Mouse (Mus musculus) Patski (cell line): Measurements from ENCODE around the gene Izumo1. TPM values are rescaled to one million over a fixed set of nuclear protein-coding genes. Genes with fewer than 3 reads are reported as not detected.

Experiments used
- ATAC-seq: fragments of 100-300 bp; one replicate; pipeline ENCODE4 v1.8.0; 2021
- CTCF ChIA-PET: fragments of 350-600 bp; sonication (Branson Sonifier 250); formaldehyde crosslinking; loops from one replicate; lab custom pipeline; 2022; ENCODE audit warnings: inconsistent platforms; lab: Charles Lee
- POLR2A ChIA-PET: fragments of 350-600 bp; sonication (Branson Sonifier 250); formaldehyde crosslinking; loops from one replicate; lab custom pipeline; 2022; ENCODE audit warnings: antibody characterized with exemption, inconsistent platforms; lab: Charles Lee
- DNase-seq: peaks from one replicate; pipeline ENCODE4 v3.0.0-alpha.2; 2011; ENCODE audit warnings: low read depth, low spot score
- H3K27me3 ChIP-seq: fragments of 371-371 bp; one replicate; pipeline ENCODE4 v1.5.1; 2021
- CTCF ChIP-seq: fragments of 100-300 bp; IDR thresholded peaks from one replicate; pipeline ENCODE4 v1.5.1; 2021
- in situ Hi-C: fragments of 300-500 bp; cut with MboI; formaldehyde crosslinking; loops from 3 replicates; pipeline ENCODE4 v1.11.1; 2018; ENCODE audit warnings: low pct_unique_long_range_greater_than_20kb, mixed read lengths
- polyA plus RNA-seq: library from polyadenylated mRNA; unstranded; gene quantifications from one replicate; pipeline ENCODE4 v1.2.3, GENCODE M21; 2021

Izumo1 gene
- polyA plus RNA-seq, result 0.12 TPM

- H3K27me3 ChIP-seq, result no peaks in the 10 kb centered on the region
- in situ Hi-C loops, result no loop called here
- ChIA-PET POLR2A (no interaction called here), CTCF (no interaction called here)
- ATAC-seq, result no peak
- no peak for DNase-seq
- TF ChIP-seq CTCF, result no peak
These were observed at the start of gene Izumo1 for GRCm38 (mm10) chr7:45621443-45621842. TSS of gene Izumo1 (plus strand) at chr7:45621811.

DNA sequence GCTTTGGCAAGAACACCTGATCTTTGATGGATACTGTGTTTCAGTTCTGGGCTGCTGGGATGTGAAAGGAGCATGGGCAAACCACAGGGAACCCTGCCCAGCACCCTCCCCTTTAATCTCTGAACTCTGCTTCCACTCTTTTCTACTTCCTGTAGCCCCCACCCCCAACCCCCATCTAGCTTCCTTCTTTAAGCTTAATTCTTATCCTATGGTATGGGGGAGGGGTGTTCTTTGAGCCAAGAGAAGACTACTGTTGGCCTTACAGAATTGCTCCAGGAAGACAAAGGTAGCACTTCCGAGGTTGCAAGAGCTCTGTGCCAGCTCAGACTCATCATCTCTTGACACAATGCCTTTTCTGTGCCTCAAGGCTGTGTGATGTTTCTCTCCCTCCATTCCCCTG is 49.6 kb upstream of the Izumo1 start:
- in situ Hi-C loops, result no loop called here
- ATAC-seq, result no peak
- no peak for DNase-seq
- ChIA-PET POLR2A (interaction anchor here (1.3 kb wide), 1 partner anchor 106 kb away, joined by 4 read pairs; no protein-coding TSS in a partner anchor), CTCF (interaction anchor here (1.0 to 2.8 kb wide), 6 partner anchors 9 to 110 kb away, joined by 3 to 16 read pairs (median 6); no protein-coding TSS in a partner anchor)
- H3K27me3 ChIP-seq, result no peaks in the 10 kb centered on the region
- no peak for TF ChIP-seq CTCF

DNA sequence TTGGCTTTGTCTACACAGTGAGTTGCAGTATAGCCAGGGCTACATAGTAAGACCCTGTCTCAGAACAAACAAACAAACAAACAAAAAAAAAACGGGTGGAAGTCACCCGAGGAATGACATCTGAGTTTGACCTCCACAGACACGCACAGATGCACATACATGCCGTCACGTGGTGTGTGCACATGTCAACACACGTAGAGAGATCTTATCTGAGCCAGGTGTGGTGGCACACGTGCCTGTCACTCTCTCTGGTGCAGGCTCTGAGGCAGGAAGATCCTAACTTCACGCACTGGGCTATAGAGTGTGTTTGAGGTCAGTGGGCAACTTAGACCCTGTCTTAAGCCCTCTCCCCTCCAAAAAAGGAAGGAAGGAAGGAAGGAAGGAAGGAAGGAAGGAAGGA is 47.7 kb upstream of the Izumo1 start:
- no peak for ATAC-seq
- no peak for DNase-seq
- H3K27me3 ChIP-seq, result no peaks in the 10 kb centered on the region
- no peak for TF ChIP-seq CTCF
- in situ Hi-C loops, result no loop called here
- ChIA-PET POLR2A (no interaction called here), CTCF (no interaction called here)

DNA sequence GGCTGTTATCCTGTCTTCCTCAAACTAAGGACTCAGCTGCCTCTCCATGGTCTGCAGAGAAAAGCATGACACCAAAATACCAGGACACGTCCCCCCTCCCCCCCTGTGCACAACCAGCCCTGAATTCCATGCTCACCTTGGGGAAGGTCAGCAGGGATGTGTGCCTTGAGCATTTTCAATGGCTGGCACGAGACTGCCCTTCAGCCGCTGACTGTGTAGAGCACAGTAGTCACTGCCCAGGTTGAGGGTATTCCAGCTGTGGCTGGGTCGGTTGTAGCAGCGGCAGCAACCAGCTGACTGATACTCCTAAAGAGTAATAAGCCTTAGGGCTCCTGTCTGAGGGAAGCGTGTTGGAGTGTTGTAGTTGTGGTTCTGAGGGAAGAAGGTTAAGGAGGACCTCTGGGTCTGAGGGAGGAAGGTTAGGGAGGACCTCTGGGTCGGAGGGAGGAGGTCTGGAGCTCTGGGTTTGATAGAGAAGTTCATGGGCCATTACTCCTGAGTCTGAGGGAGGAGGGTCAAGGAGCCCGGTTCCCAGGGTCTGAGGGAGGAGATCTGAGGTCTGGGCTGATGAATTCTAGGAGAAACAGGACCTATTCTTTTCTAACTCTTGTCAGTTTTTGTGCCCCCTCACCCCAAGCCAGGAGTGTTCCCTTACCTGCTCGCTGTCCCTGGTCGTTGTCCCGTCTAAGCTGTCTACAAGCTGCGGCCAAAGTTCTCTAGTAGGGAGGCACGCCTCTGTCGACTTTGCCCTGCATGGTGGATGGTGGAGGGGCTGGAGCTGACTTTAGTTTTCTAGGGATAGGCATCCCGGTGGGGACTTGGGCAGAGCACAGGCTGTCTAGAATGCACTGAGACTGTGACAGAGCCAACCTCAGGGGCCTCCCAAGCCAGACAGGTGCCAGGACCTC is 46.9 kb upstream of the Izumo1 start:
- in situ Hi-C loops, result no loop called here
- ChIA-PET POLR2A (no interaction called here), CTCF (interaction anchor here (2.7 kb wide), 1 partner anchor 11 kb away, joined by 6 read pairs; no protein-coding TSS in a partner anchor)
- no peak for DNase-seq
- TF ChIP-seq CTCF, result no peak
- no peak for ATAC-seq
- H3K27me3 ChIP-seq, result no peaks in the 10 kb centered on the region

GRCm38 (mm10) chr7:45585923-45586322 is 35.7 kb upstream of the Izumo1 start:
- POLR2A ChIA-PET, result interaction anchor here (0.5 kb wide), 1 partner anchor 28 kb away, joined by 3 read pairs; no protein-coding TSS in a partner anchor
- CTCF ChIA-PET, result interaction anchor here (1.0 to 2.1 kb wide), 4 partner anchors 10 to 31 kb away, joined by 4 to 7 read pairs (median 6); partner anchors contain the start of gene Hsd17b14
- DNase-seq (no peak), ATAC-seq (no peak)
- in situ Hi-C loops, result no loop called here
- H3K27me3 ChIP-seq, result no peaks in the 10 kb centered on the region
- TF ChIP-seq CTCF, result no peak

DNA sequence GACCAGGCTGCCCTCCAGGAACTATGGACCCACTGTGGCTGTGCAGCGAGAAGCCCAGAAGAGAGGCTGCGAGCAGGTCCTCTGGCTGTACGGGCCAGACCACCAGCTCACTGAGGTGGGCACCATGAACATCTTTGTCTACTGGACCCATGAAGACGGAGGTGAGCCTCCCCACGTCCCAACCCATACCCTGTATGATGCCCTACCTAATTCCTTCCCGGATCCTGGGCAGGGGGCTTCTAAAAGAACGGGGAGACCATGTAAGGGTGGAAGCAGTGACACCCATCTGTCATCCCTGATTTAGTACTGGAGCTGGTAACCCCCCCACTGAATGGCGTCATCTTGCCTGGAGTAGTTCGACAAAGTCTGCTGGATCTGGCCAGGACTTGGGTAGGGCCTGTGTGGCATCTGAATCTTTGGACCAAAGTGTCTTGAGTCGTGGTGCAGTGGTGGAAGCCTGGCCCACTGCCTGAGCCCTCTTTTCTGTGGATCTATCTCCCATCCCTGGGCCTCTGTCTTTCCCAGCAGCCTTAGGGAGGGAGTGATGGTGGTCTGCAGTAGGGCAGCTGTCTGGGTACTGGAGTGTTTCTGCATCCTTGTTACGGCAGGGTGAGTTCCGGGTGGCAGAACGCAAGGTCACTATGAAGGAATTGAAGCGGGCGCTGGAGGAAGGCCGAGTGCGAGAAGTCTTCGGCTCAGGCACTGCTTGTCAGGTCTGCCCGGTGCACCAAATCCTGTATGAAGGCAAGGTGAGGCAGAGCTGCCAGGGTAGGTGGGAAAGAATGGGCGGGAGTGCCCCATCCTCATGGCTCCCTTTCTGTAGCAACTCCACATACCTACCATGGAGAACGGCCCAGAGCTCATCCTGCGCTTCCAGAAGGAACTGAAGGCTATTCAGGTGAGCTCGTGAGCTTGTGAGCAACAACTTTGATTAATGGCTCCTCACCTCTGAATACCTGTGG is 33.7 kb upstream of the Izumo1 start:
- DNase-seq (no peak), ATAC-seq (no peak)
- CTCF ChIA-PET, result interaction anchor here (0.7 to 7.0 kb wide), 6 partner anchors 11 to 214 kb away, joined by 3 to 74 read pairs (median 8); partner anchors contain the start of genes Bcat2 and Ntn5

GRCm38 (mm10) chr7:45589173-45589572 is 32.4 kb upstream of the Izumo1 start:
- DNase-seq, result peak; percentile 76
- ChIA-PET CTCF (interaction anchor here (0.7 to 7.0 kb wide), 13 partner anchors 12 to 212 kb away, joined by 3 to 74 read pairs (median 4); partner anchors contain the start of genes Bcat2, Ntn5 and Tulp2), POLR2A (no interaction called here)

More for the DNA sequence above, 33.7 kb upstream of the Izumo1 start:
- in situ Hi-C loops, result no loop called here
- POLR2A ChIA-PET, result interaction anchor here (0.6 kb wide), 1 partner anchor 49 kb away, joined by 3 read pairs; no protein-coding TSS in a partner anchor
- no peaks in the 10 kb centered on the region for H3K27me3 ChIP-seq
- no peak for TF ChIP-seq CTCF

DNA sequence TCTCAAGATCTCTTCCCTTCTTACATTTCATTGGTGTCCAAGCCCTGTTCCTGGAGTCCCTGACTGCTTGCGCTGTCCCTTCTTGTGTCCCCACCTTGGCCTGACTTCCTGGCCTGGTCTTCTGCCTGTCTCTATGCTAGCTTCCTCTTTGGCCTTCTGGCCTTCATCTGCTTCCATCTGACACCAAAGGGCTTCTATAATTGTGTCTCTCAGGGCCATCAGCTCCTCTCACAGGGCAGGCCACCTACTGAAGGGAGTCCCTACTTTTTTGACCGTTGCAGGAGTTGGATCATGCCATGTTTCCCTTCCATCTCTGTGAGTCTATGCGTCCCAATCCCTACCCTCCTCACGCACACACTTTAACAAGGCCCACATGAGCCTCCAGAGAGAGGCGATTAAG is 31.7 kb upstream of the Izumo1 start:
- no peak for DNase-seq
- no peak for ATAC-seq
- POLR2A ChIA-PET, result no interaction called here
- TF ChIP-seq CTCF, result no peak
- CTCF ChIA-PET, result interaction anchor here (0.9 to 7.0 kb wide), 8 partner anchors 13 to 119 kb away, joined by 3 to 74 read pairs (median 6); partner anchors contain the start of genes Bcat2 and Ntn5
- no peaks in the 10 kb centered on the region for H3K27me3 ChIP-seq
- in situ Hi-C loops, result loop anchor here (5.0 kb wide), 1 partner anchor 92 kb away; the partner anchor contains the start of gene Ntn5

More at GRCm38 (mm10) chr7:45589173-45589572, 32.4 kb upstream of the Izumo1 start:
- H3K27me3 ChIP-seq, result no peaks in the 10 kb centered on the region
- ATAC-seq, result peak; percentile 90
- TF ChIP-seq CTCF, result peak; percentile 86
- in situ Hi-C loops, result no loop called here

DNA sequence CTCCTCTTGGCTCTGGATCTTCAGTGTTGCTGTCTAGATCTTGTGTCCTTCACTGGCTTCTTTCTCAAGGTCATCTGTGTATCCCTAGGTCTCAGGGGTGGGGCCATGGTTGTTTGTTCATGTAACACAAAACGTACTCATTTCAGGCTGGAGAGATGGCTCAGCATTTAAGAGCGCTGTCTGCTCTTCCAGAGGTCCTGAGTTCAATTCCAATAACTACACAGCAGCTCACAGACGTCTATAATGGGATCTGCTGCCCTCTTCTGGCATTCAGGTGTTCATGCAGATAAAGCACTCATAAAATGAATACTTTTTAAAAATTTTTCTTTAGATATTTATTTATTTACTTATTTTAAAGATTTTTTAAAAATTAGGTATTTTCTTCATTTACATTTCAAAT is 30.7 kb upstream of the Izumo1 start:
- in situ Hi-C loops, result loop anchor here (5.0 kb wide), 1 partner anchor 91 kb away; the partner anchor contains the start of gene Ntn5
- ATAC-seq, result no peak
- DNase-seq, result no peak
- POLR2A ChIA-PET, result interaction anchor here (0.5 kb wide), 1 partner anchor 16 kb away, joined by 5 read pairs; no protein-coding TSS in a partner anchor
- peak; percentile 38 for TF ChIP-seq CTCF
- H3K27me3 ChIP-seq, result no peaks in the 10 kb centered on the region
- CTCF ChIA-PET, result interaction anchor here (1.0 to 7.0 kb wide), 3 partner anchors 16 to 91 kb away, joined by 3 to 74 read pairs (median 3); partner anchors contain the start of gene Ntn5
